In the genomic region with DNA sequence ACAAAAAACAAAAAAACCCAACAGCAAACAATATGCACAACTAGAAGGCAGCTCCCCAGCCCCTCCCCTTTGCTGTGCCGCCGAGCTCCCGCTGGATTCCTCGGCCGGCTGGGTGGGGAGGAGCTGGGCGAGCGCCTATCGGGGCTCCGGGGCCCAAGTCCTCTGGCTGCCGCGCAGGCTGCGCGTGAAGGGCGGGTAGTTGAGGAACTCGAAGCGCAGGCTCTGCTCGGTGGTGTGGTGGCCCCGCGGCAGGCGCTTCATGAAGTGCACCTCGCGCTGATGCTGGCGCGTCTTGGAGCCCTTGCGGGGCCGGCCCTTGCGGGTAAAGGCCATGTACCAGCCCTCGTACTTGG, we compare ENCODE assay signal across 9 mouse cellular contexts. TPM values are rescaled to one million over a fixed set of nuclear protein-coding genes. Genes with fewer than 3 reads are reported as not detected.
DNase-seq lines count a peak whose midpoint lies in the region; ATAC-seq lines count a peak whose summit lies in the region.
"Had no signal": no experiment of that assay in that cellular context is flagged by ENCODE, and none has a peak within 500 bp of the region (broad histone marks: within the 10 kb centered on the region; RNA-seq: fewer than 3 reads in every experiment).

No protein-coding gene starts in this region.

- peak overlapping the region; percentile 46 for H3K4me3 ChIP-seq in limb, embryonic 10.5 days
- H3K4me3 ChIP-seq in midbrain, embryonic 10.5 days: peak overlapping the region; percentile 47

- DNase-seq in ovary, postnatal 14 days (ENCODE audit: low spot score): peak; percentile 25
- DNase-seq in ovary, postnatal 10 days (ENCODE audit: low spot score): no peak
- DNase-seq in embryo, embryonic 10 days (ENCODE audit: low spot score): peak; percentile 68
- DNase-seq in heart, postnatal 10 days: peak; percentile 66 to 71
- DNase-seq in limb, embryonic 10.5 days (ENCODE audit: low spot score): no peak
- no peak for DNase-seq in midbrain, embryonic 10.5 days (ENCODE audit: low spot score)
- DNase-seq in thymus, postnatal 14 days: peak; percentile 76

- no peaks in the 10 kb centered on the region for H3K36me3 ChIP-seq in limb, embryonic 10.5 days
- no peaks in the 10 kb centered on the region for H3K36me3 ChIP-seq in midbrain, embryonic 10.5 days

- peaks cover 100% of the 10 kb centered on the region for H3K27me3 ChIP-seq in limb, embryonic 10.5 days (ENCODE audit: low read depth, poor library complexity, severe bottlenecking)
- peaks cover 100% of the 10 kb centered on the region for H3K27me3 ChIP-seq in midbrain, embryonic 10.5 days (ENCODE audit: low read depth, poor library complexity, severe bottlenecking)

- H3K27ac ChIP-seq in limb, embryonic 10.5 days: peak overlapping the region; percentile 59
- peak overlapping the region; percentile 56 for H3K27ac ChIP-seq in midbrain, embryonic 10.5 days (replicated peaks)
- H3K27ac ChIP-seq: macrophage had no signal

- no peaks in the 10 kb centered on the region for H3K9me3 ChIP-seq in limb, embryonic 10.5 days (replicated peaks)
- no peaks in the 10 kb centered on the region for H3K9me3 ChIP-seq in midbrain, embryonic 10.5 days (replicated peaks)

- intact Hi-C loops in heart, postnatal 10 days (cut with DNase I): loop anchor here (5.0 kb wide), 1 partner anchor 60 kb away; no protein-coding TSS in a partner anchor

- WGBS in limb, embryonic 10.5 days: 2% methylated on average over 28 of the region's 28 CpGs
- WGBS in midbrain, embryonic 10.5 days: under 1% methylated on average over 28 of the region's 28 CpGs

- H3K4me1 ChIP-seq in limb, embryonic 10.5 days: peaks cover 63% of the 10 kb centered on the region
- peaks cover 70% of the 10 kb centered on the region for H3K4me1 ChIP-seq in midbrain, embryonic 10.5 days

- ATAC-seq in monocyte, adult 5-6 weeks (replicated peaks; ENCODE audit: insufficient number of reproducible peaks, low FRiP score, low TSS enrichment, poor library complexity, severe bottlenecking): no peak

RNA-seq across cellular contexts. Expression of a gene that starts 5.9 kb away (rescaled TPM):
- total RNA-seq in heart, postnatal 10 days (2021): not detected
- 78.5 and 105 TPM in 2 replicates for polyA plus RNA-seq in limb, embryonic 10.5 days (2016; fragmentation: Nextera tagmentation; extraction: Ambion mirVana)
- polyA plus RNA-seq in midbrain, embryonic 10.5 days (2016; fragmentation: Nextera tagmentation; extraction: Ambion mirVana): 25.5 and 28.8 TPM in 2 replicates
- total RNA-seq in monocyte, adult 5-6 weeks (2017): not detected in 3 replicates
- polyA plus RNA-seq: macrophage had no signal

RNA-seq across cellular contexts. Expression of a gene that starts 12.6 kb away (rescaled TPM):
- total RNA-seq in heart, postnatal 10 days (2021): 10 to 100 TPM; 17.7 to 19.7 TPM
- polyA plus RNA-seq in limb, embryonic 10.5 days (2016; fragmentation: Nextera tagmentation; extraction: Ambion mirVana): 13.3 and 14.9 TPM in 2 replicates
- 7.5 and 9.4 TPM in 2 replicates for polyA plus RNA-seq in midbrain, embryonic 10.5 days (2016; fragmentation: Nextera tagmentation; extraction: Ambion mirVana)
- total RNA-seq in monocyte, adult 5-6 weeks (2017): 33.8 to 73.5 TPM (median 54.3 TPM) in 3 replicates

RNA-seq across cellular contexts. Expression of a gene that starts 46.8 kb away (rescaled TPM):
- total RNA-seq in heart, postnatal 10 days (2021): 10 to 100 TPM; 73.6 to 77.1 TPM
- polyA plus RNA-seq in limb, embryonic 10.5 days (2016; fragmentation: Nextera tagmentation; extraction: Ambion mirVana): 54.2 and 68.9 TPM in 2 replicates
- 60.8 and 67.5 TPM in 2 replicates for polyA plus RNA-seq in midbrain, embryonic 10.5 days (2016; fragmentation: Nextera tagmentation; extraction: Ambion mirVana)
- total RNA-seq in monocyte, adult 5-6 weeks (2017): 301 to 380 TPM (median 322 TPM) in 3 replicates

Comparison
In these comparisons a context has a peak if more than half of its experiments do, and no peak if none do; other contexts are left out.
1. DNase-seq: peak in ovary, postnatal 14 days (single experiment), embryo, embryonic 10 days (single experiment), heart, postnatal 10 days (2 of 2) and thymus, postnatal 14 days (single experiment); none in ovary, postnatal 10 days (single experiment), limb, embryonic 10.5 days (single experiment) and midbrain, embryonic 10.5 days (single experiment).